Mouse (Mus musculus) midbrain, embryonic 14.5 days (tissue): Measurements from ENCODE around the gene Gpt2. TPM values are rescaled to one million over a fixed set of nuclear protein-coding genes. Genes with fewer than 3 reads are reported as not detected.
A peak's percentile ranks its signal among the peaks of the same experiment; 100 is the strongest.

Source experiments
- ATAC-seq: fragments of 200-750 bp; cut with Nextera tagmentation; 2 replicates; pipeline ENCODE4 v1.8.0; 2017; ENCODE audit warnings: moderate number of reproducible peaks, moderate library complexity; ENCODE audit not compliant: low FRiP score, low TSS enrichment
- DNase-seq: peaks from one replicate; pipeline ENCODE4 v3.0.0-alpha.2; 2015
- H3K27ac ChIP-seq: fragments of 300-500 bp; sonication (generic); replicated peaks from 2 replicates; pipeline ENCODE4 v1.5.1; 2014; ENCODE audit warnings: mild to moderate bottlenecking, low read depth, low read length, moderate library complexity
- H3K27me3 ChIP-seq: fragments of 300-500 bp; sonication (generic); 2 replicates; pipeline ENCODE4 v1.6.1; 2014; ENCODE audit warnings: low read length, control low read depth, mixed read lengths; ENCODE audit not compliant: control insufficient read depth, insufficient read depth
- H3K36me3 ChIP-seq: fragments of 300-500 bp; sonication (generic); 2 replicates; pipeline ENCODE4 v1.6.1; 2014; ENCODE audit warnings: low read length, control low read depth; ENCODE audit not compliant: control insufficient read depth, insufficient read depth
- H3K4me1 ChIP-seq: fragments of 300-500 bp; sonication (generic); 2 replicates; pipeline ENCODE4 v1.6.1; 2014; ENCODE audit warnings: mild to moderate bottlenecking, antibody characterized with exemption, low read length, control low read depth; ENCODE audit not compliant: control insufficient read depth, insufficient read depth
- H3K4me2 ChIP-seq: fragments of 300-500 bp; sonication (generic); 2 replicates; pipeline ENCODE4 v1.6.1; 2014; ENCODE audit warnings: mild to moderate bottlenecking, low read length, moderate library complexity
- H3K4me3 ChIP-seq: fragments of 300-500 bp; sonication (generic); replicated peaks from 2 replicates; pipeline ENCODE4 v1.5.1; 2014; ENCODE audit warnings: low read depth, low read length
- H3K9ac ChIP-seq: fragments of 300-500 bp; sonication (generic); replicated peaks from 2 replicates; pipeline ENCODE4 v1.6.1; 2014; ENCODE audit warnings: mild to moderate bottlenecking, low read length, moderate library complexity
- H3K9me3 ChIP-seq: fragments of 300-500 bp; sonication (generic); 2 replicates; pipeline ENCODE4 v1.6.1; 2016; ENCODE audit warnings: low read length, control low read depth, mixed read lengths; ENCODE audit not compliant: control insufficient read depth
- WGBS: fragments of 180-500 bp; shearing (Covaris S2); extraction: QIAGEN DNeasy Blood & Tissue Kit; methylation state at CpG from one replicate; pipeline ENCODE4 v1.1.7; 2014; 5-methylcytosine and 5-hydroxymethylcytosine counted together
- polyA plus RNA-seq: library from polyadenylated mRNA; unstranded; fragments of >200 nt; fragmentation: Nextera tagmentation; extraction: Ambion mirVana; gene quantifications from 2 replicates; pipeline ENCODE4 v1.2.1, GENCODE M21; 2014

Gpt2 gene
- polyA plus RNA-seq, 1 experiment from 2014 or later, result 38.1 TPM

GRCm38 (mm10) chr8:85536332-85536731 lies 44.0 kb downstream of the Gpt2 start:
- no peaks in the 10 kb centered on the region for H3K4me1 ChIP-seq

GRCm38 (mm10) chr8:85551934-85552333 lies 59.6 kb downstream of the Gpt2 start:
- Histone ChIP-seq H3K9me3 (no peaks in the 10 kb centered on the region), H3K4me2 (no peak overlapping the region), H3K27me3 (no peaks in the 10 kb centered on the region), H3K9ac (no peak overlapping the region), H3K4me3 (no peak overlapping the region), H3K4me1 (peaks cover 9% of the 10 kb centered on the region; the same call in 1 of the 2 replicates), H3K27ac (no peak overlapping the region), H3K36me3 (peaks cover 59% of the 10 kb centered on the region)
- no peak for DNase-seq
- WGBS, result 97% methylated on average over 1 of the region's 1 CpGs
- ATAC-seq, result no peak

More at GRCm38 (mm10) chr8:85536332-85536731, 44.0 kb downstream of the Gpt2 start:
- H3K4me2 ChIP-seq, result no peak overlapping the region
- H3K9ac ChIP-seq, result no peak overlapping the region
- no peak overlapping the region for H3K4me3 ChIP-seq
- DNase-seq (no peak), ATAC-seq (no peak)
- no peak overlapping the region for H3K27ac ChIP-seq
- 97% methylated on average over 2 of the region's 2 CpGs for WGBS
- H3K36me3 ChIP-seq, result peaks cover 63% of the 10 kb centered on the region
- H3K9me3 ChIP-seq, result no peaks in the 10 kb centered on the region
- no peaks in the 10 kb centered on the region for H3K27me3 ChIP-seq

GRCm38 (mm10) chr8:85554391-85555180 lies 62.2 kb downstream of the Gpt2 start:
- Histone ChIP-seq H3K27ac (peak overlapping the region; percentile 86), H3K4me2 (peak overlapping the region; percentile 91), H3K9ac (peak overlapping the region; percentile 87), H3K4me3 (peak overlapping the region; percentile 94), H3K36me3 (peaks cover 32% of the 10 kb centered on the region), H3K27me3 (no peaks in the 10 kb centered on the region), H3K4me1 (peaks cover 9% of the 10 kb centered on the region; the same call in 1 of the 2 replicates), H3K9me3 (no peaks in the 10 kb centered on the region)
- ATAC-seq (peak; percentile 88), DNase-seq (peak; percentile 54)
- WGBS, result under 1% methylated on average over 62 of the region's 66 CpGs

- 1% methylated on average over 76 of the region's 77 CpGs for WGBS
- DNase-seq (peak; percentile 95), ATAC-seq (peak; percentile 96)
- Histone ChIP-seq H3K36me3 (peaks cover 26% of the 10 kb centered on the region), H3K27ac (peak within 1 kb of the TSS; percentile 86), H3K4me1 (peaks cover 9% of the 10 kb centered on the region; the same call in 1 of the 2 replicates), H3K27me3 (no peaks in the 10 kb centered on the region), H3K9ac (peak within 1 kb of the TSS; percentile 87), H3K9me3 (no peaks in the 10 kb centered on the region), H3K4me3 (peak within 1 kb of the TSS; percentile 94), H3K4me2 (peak within 1 kb of the TSS; percentile 91)
These were observed 63.1 kb downstream of the Gpt2 start, which contains the start of gene Dnaja2 for GRCm38 (mm10) chr8:85555181-85556145. TSS of gene Dnaja2 (minus strand) at chr8:85555344.

GRCm38 (mm10) chr8:85556986-85557600 lies 64.7 kb downstream of the Gpt2 start:
- Histone ChIP-seq H3K27me3 (no peaks in the 10 kb centered on the region), H3K4me3 (no peak overlapping the region), H3K36me3 (peaks cover 11% of the 10 kb centered on the region), H3K27ac (no peak overlapping the region), H3K4me1 (peaks cover 6% of the 10 kb centered on the region; the same call in 1 of the 2 replicates), H3K9ac (no peak overlapping the region), H3K9me3 (no peaks in the 10 kb centered on the region), H3K4me2 (no peak overlapping the region)
- ATAC-seq (no peak), DNase-seq (no peak)
- 64% methylated on average over 2 of the region's 2 CpGs for WGBS

- H3K9ac ChIP-seq, result no peak overlapping the region
- H3K27me3 ChIP-seq, result no peaks in the 10 kb centered on the region
- H3K4me3 ChIP-seq, result no peak overlapping the region
- H3K9me3 ChIP-seq, result no peaks in the 10 kb centered on the region
- no peak overlapping the region for H3K27ac ChIP-seq
- H3K36me3 ChIP-seq, result peaks cover 6% of the 10 kb centered on the region
- 86% methylated on average over 3 of the region's 3 CpGs for WGBS
- no peak overlapping the region for H3K4me2 ChIP-seq
- DNase-seq (no peak), ATAC-seq (no peak)
- peaks cover 6% of the 10 kb centered on the region; the same call in 1 of the 2 replicates for H3K4me1 ChIP-seq
These were observed 65.2 kb downstream of the Gpt2 start for GRCm38 (mm10) chr8:85557601-85557986.

- no peak overlapping the region for H3K27ac ChIP-seq
- H3K27me3 ChIP-seq, result no peaks in the 10 kb centered on the region
- peaks cover 4% of the 10 kb centered on the region; the same call in 1 of the 2 replicates for H3K4me1 ChIP-seq
- WGBS, result 97% methylated on average over 1 of the region's 1 CpGs
- DNase-seq, result no peak
- no peaks in the 10 kb centered on the region for H3K9me3 ChIP-seq
- H3K36me3 ChIP-seq, result no peaks in the 10 kb centered on the region
- ATAC-seq, result no peak
- H3K4me3 ChIP-seq, result no peak overlapping the region
- no peak overlapping the region for H3K9ac ChIP-seq
- H3K4me2 ChIP-seq, result no peak overlapping the region
These were observed 66.8 kb downstream of the Gpt2 start for GRCm38 (mm10) chr8:85559201-85559600.

GRCm38 (mm10) chr8:85559966-85560365 lies 67.6 kb downstream of the Gpt2 start:
- ATAC-seq (no peak), DNase-seq (no peak)
- WGBS, result 69% methylated on average over 2 of the region's 2 CpGs
- no peak overlapping the region for H3K4me3 ChIP-seq
- no peak overlapping the region for H3K27ac ChIP-seq
- no peak overlapping the region for H3K9ac ChIP-seq
- peaks cover 4% of the 10 kb centered on the region; the same call in 1 of the 2 replicates for H3K4me1 ChIP-seq
- no peaks in the 10 kb centered on the region for H3K36me3 ChIP-seq
- H3K4me2 ChIP-seq, result no peak overlapping the region
- H3K9me3 ChIP-seq, result no peaks in the 10 kb centered on the region
- no peaks in the 10 kb centered on the region for H3K27me3 ChIP-seq
